Mouse (Mus musculus) liver, embryonic 11.5 days (tissue): Measurements from ENCODE around the gene BC107364. TPM values are rescaled to one million over a fixed set of nuclear protein-coding genes. Genes with fewer than 3 reads are reported as not detected.
"Not testable (repeated sequence)": the region's sequence is repeated elsewhere in the genome, so short reads cannot be mapped to it uniquely, and the experiment has no call there.

Experiments
- ATAC-seq: fragments of 200-750 bp; cut with Nextera tagmentation; replicated peaks from 2 replicates; pipeline ENCODE4 v1.8.0; 2017; ENCODE audit warnings: moderate number of reproducible peaks, mild to moderate bottlenecking, moderate TSS enrichment, moderate library complexity; ENCODE audit not compliant: low FRiP score
- DNase-seq: peaks from one replicate; pipeline ENCODE4 v3.0.0-alpha.2; 2017; ENCODE audit warnings: low spot score
- H3K27ac ChIP-seq: fragments of 300-500 bp; sonication (generic); 2 replicates; pipeline ENCODE4 v1.5.1; 2014; ENCODE audit warnings: mild to moderate bottlenecking, low read depth, low read length, control low read depth
- H3K27me3 ChIP-seq: fragments of 300-500 bp; sonication (generic); replicated peaks from 2 replicates; pipeline ENCODE4 v1.6.1; 2014; ENCODE audit warnings: low read length, mixed read lengths; ENCODE audit not compliant: control insufficient read depth, insufficient read depth
- H3K36me3 ChIP-seq: fragments of 300-500 bp; sonication (generic); 2 replicates; pipeline ENCODE4 v1.6.1; 2014; ENCODE audit warnings: mild to moderate bottlenecking, low read length, moderate library complexity, mixed read lengths; ENCODE audit not compliant: control insufficient read depth, insufficient read depth
- H3K4me1 ChIP-seq: fragments of 300-500 bp; sonication (generic); replicated peaks from 2 replicates; pipeline ENCODE4 v1.6.1; 2014; ENCODE audit warnings: low read length, mixed read lengths; ENCODE audit not compliant: control insufficient read depth, insufficient read depth
- H3K4me2 ChIP-seq: fragments of 300-500 bp; sonication (generic); 2 replicates; pipeline ENCODE4 v1.6.1; 2014; ENCODE audit warnings: mild to moderate bottlenecking, control low read depth, moderate library complexity
- H3K4me3 ChIP-seq: fragments of 300-500 bp; sonication (generic); 2 replicates; pipeline ENCODE4 v1.5.1; 2014; ENCODE audit warnings: low read depth, low read length, control low read depth
- H3K9ac ChIP-seq: fragments of 300-500 bp; sonication (generic); 2 replicates; pipeline ENCODE4 v1.6.1; 2014; ENCODE audit warnings: low read depth, low read length, control low read depth
- H3K9me3 ChIP-seq: fragments of 300-500 bp; sonication (generic); 2 replicates; pipeline ENCODE4 v1.6.1; 2016; ENCODE audit warnings: low read length, inconsistent platforms, mixed read lengths; ENCODE audit not compliant: control insufficient read depth
- WGBS: fragments of 180-500 bp; shearing (Covaris S2); extraction: QIAGEN DNeasy Blood & Tissue Kit; methylation state at CpG from one replicate; pipeline ENCODE4 v1.1.7; 2014; 5-methylcytosine and 5-hydroxymethylcytosine counted together
- polyA plus RNA-seq: library from polyadenylated mRNA; unstranded; fragments of >200 nt; fragmentation: Nextera tagmentation; extraction: Ambion mirVana; gene quantifications from 2 replicates; pipeline ENCODE4 v1.2.1, GENCODE M21; 2014

The BC107364 gene
- polyA plus RNA-seq, 1 experiment from 2014 or later: not detected

- not testable (repeated sequence) for H3K4me3 ChIP-seq, ATAC-seq, H3K36me3 ChIP-seq, H3K9me3 ChIP-seq, H3K9ac ChIP-seq, DNase-seq, H3K27ac ChIP-seq, H3K4me2 ChIP-seq
- peaks cover 19% of the 10 kb centered on the region for H3K4me1 ChIP-seq
- H3K27me3 ChIP-seq: peaks cover 51% of the 10 kb centered on the region
- WGBS: 87% methylated on average over 8 of the region's 10 CpGs
These were observed 44.0 kb downstream of the BC107364 start for GRCm38 (mm10) chr3:96408111-96408510.

- WGBS: 41% methylated on average over 32 of the region's 32 CpGs
- Histone ChIP-seq H3K4me2 (no peak overlapping the region), H3K27ac (no peak overlapping the region), H3K9me3 (no peaks in the 10 kb centered on the region), H3K36me3 (no peaks in the 10 kb centered on the region), H3K4me1 (peaks cover 23% of the 10 kb centered on the region), H3K9ac (no peak overlapping the region), H3K4me3 (no peak overlapping the region), H3K27me3 (peaks cover 61% of the 10 kb centered on the region)
- DNase-seq (no peak), ATAC-seq (no peak)
These were observed 46.3 kb downstream of the BC107364 start for GRCm38 (mm10) chr3:96405541-96406503.

- peak overlapping the region; percentile 53 for H3K4me2 ChIP-seq
- 10% methylated on average over 9 of the region's 11 CpGs for WGBS
- no peak overlapping the region for H3K27ac ChIP-seq
- ATAC-seq: no peak
- H3K27me3 ChIP-seq: peaks cover 67% of the 10 kb centered on the region
- peaks cover 23% of the 10 kb centered on the region for H3K4me1 ChIP-seq
- no peaks in the 10 kb centered on the region for H3K9me3 ChIP-seq
- no peak for DNase-seq
- H3K4me3 ChIP-seq: peak overlapping the region; percentile 39
- no peaks in the 10 kb centered on the region for H3K36me3 ChIP-seq
- H3K9ac ChIP-seq: no peak overlapping the region
These were observed 47.1 kb downstream of the BC107364 start for GRCm38 (mm10) chr3:96405004-96405403.

GRCm38 (mm10) chr3:96404450-96404849 is 47.7 kb downstream of the BC107364 start:
- DNase-seq: no peak

GRCm38 (mm10) chr3:96403016-96403415 is 49.1 kb downstream of the BC107364 start:
- Histone ChIP-seq H3K4me1 (peaks cover 14% of the 10 kb centered on the region; the same call in 1 of the 2 replicates), H3K4me2 (peak overlapping the region; percentile 14; the same call in 1 of the 2 replicates), H3K9ac (no peak overlapping the region), H3K27me3 (peaks cover 69% of the 10 kb centered on the region), H3K27ac (no peak overlapping the region), H3K36me3 (no peaks in the 10 kb centered on the region), H3K9me3 (no peaks in the 10 kb centered on the region), H3K4me3 (no peak overlapping the region)
- 6% methylated on average over 1 of the region's 1 CpGs for WGBS
- DNase-seq: no peak
- no peak for ATAC-seq

More at GRCm38 (mm10) chr3:96404450-96404849, 47.7 kb downstream of the BC107364 start:
- no peak overlapping the region for H3K27ac ChIP-seq
- ATAC-seq: no peak
- no peak overlapping the region for H3K9ac ChIP-seq
- peaks cover 67% of the 10 kb centered on the region for H3K27me3 ChIP-seq
- H3K4me3 ChIP-seq: peak overlapping the region; percentile 39
- H3K4me2 ChIP-seq: peak overlapping the region; percentile 53
- no peaks in the 10 kb centered on the region for H3K36me3 ChIP-seq
- peaks cover 19% of the 10 kb centered on the region for H3K4me1 ChIP-seq
- WGBS: 3% methylated on average over 26 of the region's 26 CpGs
- no peaks in the 10 kb centered on the region for H3K9me3 ChIP-seq

- DNase-seq (peak; percentile 92), ATAC-seq (peak; percentile 85)
- H3K27me3 ChIP-seq: peaks cover 69% of the 10 kb centered on the region
- H3K9me3 ChIP-seq: no peaks in the 10 kb centered on the region
- no peaks in the 10 kb centered on the region for H3K36me3 ChIP-seq
- H3K27ac ChIP-seq: no peak overlapping the region
- H3K4me3 ChIP-seq: peak overlapping the region; percentile 70
- peaks cover 14% of the 10 kb centered on the region; the same call in 1 of the 2 replicates for H3K4me1 ChIP-seq
- peak overlapping the region; percentile 88 for H3K4me2 ChIP-seq
- WGBS: under 1% methylated on average over 41 of the region's 41 CpGs
- peak overlapping the region; percentile 53 for H3K9ac ChIP-seq
These were observed 50.1 kb downstream of the BC107364 start for GRCm38 (mm10) chr3:96401832-96402501.

- peak overlapping the region; percentile 53 for H3K9ac ChIP-seq
- H3K36me3 ChIP-seq: no peaks in the 10 kb centered on the region
- DNase-seq (no peak), ATAC-seq (peak; percentile 3; the same call in 1 of the 2 replicates)
- peak overlapping the region; percentile 88 for H3K4me2 ChIP-seq
- WGBS: 2% methylated on average over 13 of the region's 13 CpGs
- peaks cover 14% of the 10 kb centered on the region; the same call in 1 of the 2 replicates for H3K4me1 ChIP-seq
- H3K27ac ChIP-seq: no peak overlapping the region
- peak overlapping the region; percentile 70 for H3K4me3 ChIP-seq
- H3K27me3 ChIP-seq: peaks cover 64% of the 10 kb centered on the region
- H3K9me3 ChIP-seq: no peaks in the 10 kb centered on the region
These were observed 50.7 kb downstream of the BC107364 start for GRCm38 (mm10) chr3:96401474-96401831.

- ATAC-seq: peak; percentile 59
- no peaks in the 10 kb centered on the region for H3K9me3 ChIP-seq
- peak; percentile 66 for DNase-seq
- peaks cover 61% of the 10 kb centered on the region for H3K27me3 ChIP-seq
- no peak overlapping the region for H3K4me3 ChIP-seq
- H3K9ac ChIP-seq: no peak overlapping the region
- peak overlapping the region; percentile 28 for H3K4me2 ChIP-seq
- H3K4me1 ChIP-seq: peaks cover 7% of the 10 kb centered on the region; the same call in 1 of the 2 replicates
- H3K36me3 ChIP-seq: no peaks in the 10 kb centered on the region
- WGBS: 2% methylated on average over 5 of the region's 5 CpGs
- no peak overlapping the region for H3K27ac ChIP-seq
These were observed 53.2 kb downstream of the BC107364 start for GRCm38 (mm10) chr3:96398911-96399310.
